Mouse (Mus musculus) gastrocnemius, postnatal 36 days (tissue): ENCODE data around the gene Pomgnt2. TPM values are rescaled to one million over a fixed set of nuclear protein-coding genes. Genes with fewer than 3 reads are reported as not detected.
A peak's percentile ranks its signal among the peaks of the same experiment; 100 is the strongest.

Source experiments
- DNase-seq, 2 experiments: peaks; one replicate each; pipeline ENCODE4 v3.0.0; 2022
- intact Hi-C: fragments of 180-260 bp; cut with DNase I; formaldehyde crosslinking; loops from one replicate; pipeline ENCODE4 v1.15.1; 2025
- total RNA-seq, 2 experiments: library from RNA; stranded (reverse); gene quantifications; 2 replicates each; pipeline ENCODE4 v1.2.3; 2021

The Pomgnt2 gene
- total RNA-seq, 2 experiments from 2014 or later, result 10.4 to 11.8 TPM

GRCm38 (mm10) chr9:121981046-121981445 lies 15.9 kb downstream of the Pomgnt2 start:
- intact Hi-C loops, result no loop called here
- DNase-seq, result no peak

DNA sequence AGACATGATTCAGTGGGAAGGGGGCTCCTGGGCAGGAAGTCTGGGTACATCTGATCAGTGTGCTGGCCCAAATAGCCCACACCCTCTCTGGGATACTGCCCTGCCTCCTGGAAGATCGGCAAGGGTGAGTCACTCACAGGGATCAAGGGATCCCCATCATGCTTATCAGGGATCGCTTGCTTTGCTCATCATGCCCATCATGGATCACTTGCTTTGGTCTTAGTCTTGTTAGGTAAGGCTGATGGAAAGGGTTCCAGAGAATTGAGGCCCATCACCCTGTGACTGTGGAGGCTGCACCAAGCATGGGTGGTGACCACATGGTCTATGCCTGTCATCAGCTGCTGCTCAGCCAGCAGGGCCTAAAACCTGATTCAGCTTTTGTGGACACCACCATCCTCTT lies 21.6 kb downstream of the Pomgnt2 start:
- intact Hi-C loops, result no loop called here
- DNase-seq, result no peak

DNA sequence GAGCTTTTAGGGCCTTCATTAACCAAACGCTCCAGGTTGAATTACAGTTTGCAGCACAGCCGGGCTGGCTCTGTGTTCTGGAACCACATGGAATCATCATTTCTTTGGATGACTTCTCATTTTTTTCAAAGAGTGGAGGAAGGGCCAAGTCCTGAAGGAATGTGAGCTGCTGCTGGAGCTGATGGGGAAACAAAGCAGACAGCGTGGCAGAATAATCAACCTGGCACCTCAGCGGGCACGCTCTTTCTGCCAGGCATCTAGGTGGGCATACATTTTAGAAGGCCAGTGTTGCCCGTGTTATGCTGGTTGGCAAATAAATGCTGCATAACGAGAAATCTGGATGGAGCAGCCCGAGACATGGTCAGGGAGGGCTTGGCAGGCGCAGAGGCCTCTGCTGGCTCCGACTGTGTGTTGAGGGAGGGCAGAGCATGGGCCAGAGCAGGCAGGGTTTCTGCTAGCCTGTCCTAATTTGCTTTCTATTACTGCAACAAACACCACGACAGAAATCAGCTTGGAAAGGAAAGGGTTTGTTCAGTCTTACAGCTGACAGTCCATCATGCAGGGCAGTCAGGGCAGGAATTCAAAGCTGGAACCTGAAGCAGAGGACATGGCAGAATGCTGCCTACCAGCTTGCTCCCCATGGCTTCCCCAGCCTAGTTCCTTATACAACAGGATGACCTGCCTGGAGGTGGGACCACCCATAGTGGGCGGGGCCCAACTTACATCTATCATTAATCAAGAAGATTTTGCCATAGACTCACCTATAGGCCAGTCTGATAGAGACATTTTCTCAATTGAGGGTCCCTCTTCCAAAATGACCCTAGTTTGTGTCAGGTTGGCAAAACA lies 22.5 kb downstream of the Pomgnt2 start:
- DNase-seq, result peak; percentile 54 to 63
- intact Hi-C loops, result no loop called here

- intact Hi-C loops, result no loop called here
- peak; percentile 28 to 47 for DNase-seq
Observed at GRCm38 (mm10) chr9:121973207-121973606, 23.7 kb downstream of the Pomgnt2 start.

DNA sequence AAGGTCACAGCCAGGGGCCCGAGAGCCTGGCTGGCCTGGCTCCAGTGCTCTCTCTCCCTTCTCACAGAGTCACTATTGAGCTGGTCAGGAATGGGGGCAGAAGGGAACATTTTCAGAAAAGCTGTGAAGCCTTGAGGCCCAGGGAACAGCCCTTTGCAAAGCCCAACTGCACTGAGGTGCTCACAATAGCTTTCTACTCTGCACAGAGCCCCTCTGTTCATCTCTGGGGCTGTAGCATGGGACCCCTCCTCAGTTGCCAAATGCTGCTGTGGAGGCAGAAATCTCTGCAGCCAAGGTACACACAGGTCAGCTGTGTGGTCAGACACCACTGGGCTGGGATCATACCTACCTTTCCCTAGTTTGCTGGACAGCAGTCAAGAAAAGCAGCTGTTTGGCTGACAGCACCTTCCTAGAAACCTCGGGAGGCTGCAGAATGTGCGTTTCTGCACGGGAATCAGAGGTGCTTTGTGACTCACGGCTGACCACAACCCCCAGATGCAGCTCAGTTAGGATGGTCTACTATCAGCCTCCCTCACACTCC lies 27.0 kb downstream of the Pomgnt2 start:
- no peak for DNase-seq
- intact Hi-C loops, result no loop called here

GRCm38 (mm10) chr9:121968258-121968657 lies 28.7 kb downstream of the Pomgnt2 start:
- intact Hi-C loops, result no loop called here
- DNase-seq, result no peak

DNA sequence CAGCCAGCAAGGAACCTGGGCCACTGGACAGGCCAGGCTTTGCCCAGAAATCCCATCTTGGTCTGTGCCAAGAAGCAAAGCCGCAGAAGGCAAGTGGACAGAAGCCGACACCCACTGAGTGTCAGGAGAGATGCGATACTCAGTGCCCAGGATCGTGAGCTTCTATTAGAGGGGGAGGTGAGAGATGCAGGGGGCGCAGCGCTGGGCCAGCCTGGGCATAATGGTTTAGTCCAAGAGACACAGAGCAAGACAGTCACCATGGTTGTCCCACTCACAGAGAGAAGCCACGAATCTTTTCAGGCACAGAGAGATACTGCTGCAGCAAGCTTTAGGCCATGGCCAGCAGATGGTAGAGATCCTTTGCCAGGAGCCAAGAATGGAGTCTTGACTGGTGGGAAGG lies 32.0 kb downstream of the Pomgnt2 start:
- intact Hi-C loops, result no loop called here
- no peak for DNase-seq

GRCm38 (mm10) chr9:121959966-121960635 lies 36.8 kb downstream of the Pomgnt2 start:
- intact Hi-C loops, result no loop called here
- DNase-seq, result no peak

GRCm38 (mm10) chr9:121952596-121952995 lies 44.3 kb downstream of the Pomgnt2 start:
- DNase-seq, result no peak
- intact Hi-C loops, result no loop called here

DNA sequence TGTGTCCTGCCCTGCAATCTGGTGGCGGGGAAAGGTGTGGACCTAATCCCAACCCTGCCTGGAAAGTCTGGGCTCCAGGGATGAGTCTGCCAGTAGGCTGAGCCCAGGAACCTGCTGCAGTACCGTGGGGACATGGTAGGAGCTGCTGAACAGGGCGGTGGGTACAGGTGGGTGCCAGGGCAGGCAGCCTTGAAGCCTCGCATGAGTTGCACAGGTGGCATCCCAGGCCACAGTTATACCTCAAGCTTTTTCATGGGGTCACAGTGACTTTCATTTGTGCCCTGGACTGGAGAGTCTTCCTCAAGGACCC lies 45.8 kb downstream of the Pomgnt2 start:
- no peak for DNase-seq
- intact Hi-C loops, result no loop called here

DNA sequence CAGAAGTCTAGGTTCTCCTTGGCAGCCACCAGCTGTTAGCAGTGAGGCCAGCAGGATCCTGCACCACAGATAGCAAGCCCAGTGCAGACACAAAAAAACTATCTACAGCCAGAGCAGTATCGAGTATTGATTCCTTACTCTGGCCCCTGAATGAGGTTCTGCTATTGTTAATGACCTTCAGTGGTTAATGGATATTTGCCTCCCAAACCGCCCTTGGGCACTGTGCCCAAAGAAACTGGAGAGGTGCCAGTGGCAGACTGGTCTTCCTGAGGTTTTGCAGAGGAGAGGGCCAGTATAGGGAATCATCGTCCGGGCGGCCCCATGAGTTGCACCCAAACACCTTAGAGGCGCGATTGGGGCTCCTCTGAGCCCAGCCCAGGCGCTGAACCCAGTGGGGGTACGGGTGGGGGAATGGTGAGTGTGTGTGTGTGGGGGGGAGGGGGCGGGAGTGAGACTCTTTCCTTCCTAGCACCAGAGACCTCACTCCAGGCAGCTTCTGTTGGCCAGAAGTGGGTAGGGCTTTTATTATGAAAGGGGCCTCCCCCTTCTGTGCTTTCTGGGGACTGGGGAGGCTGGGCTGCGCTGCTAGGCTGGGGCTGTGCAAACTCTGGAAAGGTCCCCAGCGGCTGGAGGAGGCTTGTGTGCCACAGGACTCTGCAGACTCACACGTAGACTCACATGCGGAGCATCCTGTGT lies 46.3 kb downstream of the Pomgnt2 start, which contains the start of gene Fam198a:
TSS of gene Fam198a (plus strand) at position 571 of the 696 bp plus-strand sequence.
- intact Hi-C loops, result no loop called here
- DNase-seq, result peak; percentile 72 to 73

GRCm38 (mm10) chr9:121948431-121948830 lies 48.5 kb downstream of the Pomgnt2 start:
- DNase-seq, result no peak
- intact Hi-C loops, result loop anchor here (2.0 kb wide), 1 partner anchor 34 kb away; no protein-coding TSS in a partner anchor

GRCm38 (mm10) chr9:121947784-121948183 lies 49.1 kb downstream of the Pomgnt2 start:
- peak; percentile 55 to 65 for DNase-seq
- intact Hi-C loops, result loop anchor here (2.0 kb wide), 2 partner anchors 35 to 67 kb away; no protein-coding TSS in a partner anchor

GRCm38 (mm10) chr9:121943628-121944027 lies 53.3 kb downstream of the Pomgnt2 start:
- intact Hi-C loops, result no loop called here
- DNase-seq, result no peak

GRCm38 (mm10) chr9:121943005-121943404 lies 53.9 kb downstream of the Pomgnt2 start:
- no peak for DNase-seq
- intact Hi-C loops, result no loop called here

DNA sequence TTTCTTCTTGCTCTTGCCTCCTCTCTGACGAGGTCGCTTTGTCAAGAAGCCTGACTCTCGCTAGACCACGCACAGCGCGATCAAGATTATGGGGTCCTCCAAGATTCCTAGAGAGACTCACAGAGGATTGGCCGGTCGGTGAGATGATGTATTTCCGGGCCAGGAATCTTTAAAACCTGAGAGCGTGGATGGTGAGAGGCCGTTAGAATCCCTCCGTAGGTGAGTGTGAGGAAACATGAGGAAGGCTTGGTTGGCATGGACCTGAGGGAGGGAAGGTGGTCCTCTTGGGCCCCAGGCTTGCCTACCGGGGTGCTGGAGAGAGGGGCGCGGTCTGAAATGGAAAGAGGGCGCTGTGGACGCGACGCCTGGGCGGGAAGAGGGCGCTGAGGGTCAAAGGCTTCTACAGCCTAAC lies 59.0 kb downstream of the Pomgnt2 start:
- intact Hi-C loops, result no loop called here
- DNase-seq, result no peak

DNA sequence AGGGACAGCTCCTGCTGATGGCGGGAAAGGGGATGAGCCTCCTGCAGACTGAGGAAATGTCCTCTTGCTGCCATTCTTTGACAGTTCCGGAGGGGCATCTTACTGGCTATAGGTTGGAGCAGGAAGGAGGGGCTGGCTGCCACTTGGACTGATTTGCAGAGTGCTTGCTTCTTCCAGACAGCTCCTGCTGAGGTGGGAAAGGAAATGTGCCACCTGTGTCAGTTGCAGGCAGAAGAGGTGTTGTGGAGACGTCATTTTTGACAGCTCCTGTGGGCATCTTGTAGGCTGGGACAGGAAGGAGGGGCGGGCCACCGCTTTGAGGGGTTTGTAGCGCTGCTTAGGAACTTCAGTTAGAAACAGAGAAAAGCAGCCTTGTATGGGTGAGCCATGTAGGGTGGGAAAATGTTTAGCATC lies 59.5 kb downstream of the Pomgnt2 start:
- intact Hi-C loops, result no loop called here
- DNase-seq, result no peak

DNA sequence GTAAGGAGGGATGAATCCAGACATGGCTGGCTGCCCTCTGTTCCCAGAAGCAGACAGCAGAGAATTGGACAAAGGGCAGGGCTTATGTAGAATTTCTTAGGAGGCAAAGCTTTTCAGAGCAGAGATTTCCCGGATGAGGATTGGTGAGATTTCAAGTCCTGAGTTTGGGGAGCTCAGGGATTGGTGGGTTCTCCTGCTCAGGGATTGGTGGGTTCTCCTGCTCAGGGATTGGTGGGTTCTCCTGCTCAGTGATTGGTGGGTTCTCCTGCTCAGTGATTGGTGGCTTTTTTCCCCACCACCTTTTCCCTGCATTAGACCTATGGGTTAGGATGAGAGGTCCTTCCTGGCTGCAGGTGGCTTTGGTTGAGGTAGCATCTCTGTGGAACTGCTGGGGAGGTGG lies 60.0 kb downstream of the Pomgnt2 start:
- no peak for DNase-seq
- intact Hi-C loops, result no loop called here

DNA sequence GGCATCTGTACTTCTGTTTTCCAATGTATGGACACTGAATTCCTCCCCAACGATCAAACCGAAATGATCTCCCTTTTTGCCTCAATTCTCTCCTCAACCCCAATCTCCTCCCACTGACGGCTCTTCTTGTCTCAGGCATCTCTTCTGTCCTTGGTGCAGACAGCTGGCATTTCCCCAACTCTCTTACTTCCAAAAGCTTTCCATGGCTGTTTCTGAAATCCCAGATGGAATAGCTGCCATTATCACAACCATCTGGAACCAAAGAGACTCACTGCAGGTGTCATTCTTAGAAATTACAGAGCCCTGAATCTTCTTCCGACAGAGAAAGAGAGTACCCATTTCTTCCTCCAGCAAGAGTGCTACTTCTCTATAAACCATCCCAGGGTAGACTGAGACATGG lies 62.1 kb downstream of the Pomgnt2 start:
- intact Hi-C loops, result no loop called here
- DNase-seq, result no peak
